Mouse (Mus musculus): ENCODE data around the gene H2al1m. TPM values are rescaled to one million over a fixed set of nuclear protein-coding genes. Genes with fewer than 3 reads are reported as not detected.
"Not testable (repeated sequence)": the region's sequence is repeated elsewhere in the genome, so short reads cannot be mapped to it uniquely, and the experiment has no call there.

Gene H2al1m
- not detected in 2 replicates for polyA plus RNA-seq (2015; fragmentation: Nextera tagmentation; extraction: Ambion mirVana)

DNA sequence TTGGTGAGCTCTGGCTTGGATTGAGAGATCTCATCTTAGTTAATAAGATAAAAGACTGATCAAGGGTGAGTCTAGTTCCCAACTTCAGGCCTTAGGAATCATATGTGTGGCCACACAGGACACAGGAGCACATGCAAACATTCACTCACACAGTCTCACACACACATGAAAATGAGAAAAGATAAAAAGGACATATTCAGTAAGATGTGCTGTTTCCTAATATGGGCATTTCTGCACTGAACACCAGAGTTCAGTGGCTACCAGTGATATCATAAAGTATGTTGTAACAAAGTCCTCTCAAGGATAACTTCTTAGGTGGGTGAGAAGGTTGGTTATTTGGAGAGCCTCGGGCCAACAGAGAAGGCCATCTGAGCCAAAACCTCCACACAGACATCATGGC, at the start of gene H2al1m:
H2al1m (plus strand) TSS at position 301 of the 400 bp plus-strand sequence.
- H3K27ac ChIP-seq (replicated peaks); ATAC-seq (ENCODE audit: low read depth); H3K4me2 ChIP-seq; H3K9ac ChIP-seq; H3K36me3 ChIP-seq; H3K27me3 ChIP-seq; H3K4me1 ChIP-seq (replicated peaks); H3K4me3 ChIP-seq; H3K9me3 ChIP-seq: not testable (repeated sequence)
- no CpG with 5 or more reads among the region's 1 CpGs for WGBS

- WGBS = 53% methylated on average over 5 of the region's 5 CpGs
- H3K27me3 ChIP-seq = no peaks in the 10 kb centered on the region
- peak; percentile 63; the same call in 1 of the 2 replicates for ATAC-seq (ENCODE audit: low read depth)
Measured at GRCm38 (mm10) chrX:9240737-9241591, 42.6 kb upstream of the H2al1m start.

DNA sequence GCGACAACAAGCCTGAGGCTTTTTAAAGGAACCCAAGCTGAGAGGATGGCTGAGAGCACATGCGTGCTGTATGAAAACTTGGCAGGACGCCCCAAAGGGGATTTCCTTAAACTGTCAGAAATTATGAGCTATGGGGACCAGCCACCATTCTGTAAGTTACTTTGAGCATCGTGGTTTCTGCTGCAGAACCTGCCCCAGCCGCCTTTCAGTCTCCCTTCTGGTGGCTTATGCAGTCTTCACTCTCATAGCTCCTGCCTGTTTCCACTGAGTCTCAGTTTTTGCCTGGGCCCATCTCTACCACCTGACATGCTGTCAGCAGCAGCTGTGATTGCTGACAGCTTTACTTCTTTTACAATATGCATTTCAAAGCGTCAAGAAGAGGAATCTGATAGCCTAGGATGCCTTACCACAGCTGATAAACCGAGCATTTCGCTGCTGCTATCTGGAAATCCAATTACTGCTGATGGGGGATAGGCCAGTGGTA, 40.1 kb upstream of the H2al1m start:
- H3K4me2 ChIP-seq = no peak overlapping the region
- no peaks in the 10 kb centered on the region for H3K36me3 ChIP-seq
- no peaks in the 10 kb centered on the region for H3K9me3 ChIP-seq
- no peak for ATAC-seq (ENCODE audit: low read depth)
- no peaks in the 10 kb centered on the region for H3K4me1 ChIP-seq (replicated peaks)
- H3K4me3 ChIP-seq = no peak overlapping the region
- H3K27me3 ChIP-seq = no peaks in the 10 kb centered on the region
- whole genome bisulfite sequencing = 67% methylated on average over 8 of the region's 8 CpGs
- no peak overlapping the region for H3K9ac ChIP-seq
- no peak overlapping the region for H3K27ac ChIP-seq (replicated peaks)

More at GRCm38 (mm10) chrX:9240737-9241591, 42.6 kb upstream of the H2al1m start:
- Histone ChIP-seq H3K4me1 (replicated peaks) (no peaks in the 10 kb centered on the region), H3K36me3 (no peaks in the 10 kb centered on the region), H3K9ac (no peak overlapping the region), H3K27ac (replicated peaks) (no peak overlapping the region), H3K4me3 (no peak overlapping the region), H3K9me3 (no peaks in the 10 kb centered on the region), H3K4me2 (no peak overlapping the region)

DNA sequence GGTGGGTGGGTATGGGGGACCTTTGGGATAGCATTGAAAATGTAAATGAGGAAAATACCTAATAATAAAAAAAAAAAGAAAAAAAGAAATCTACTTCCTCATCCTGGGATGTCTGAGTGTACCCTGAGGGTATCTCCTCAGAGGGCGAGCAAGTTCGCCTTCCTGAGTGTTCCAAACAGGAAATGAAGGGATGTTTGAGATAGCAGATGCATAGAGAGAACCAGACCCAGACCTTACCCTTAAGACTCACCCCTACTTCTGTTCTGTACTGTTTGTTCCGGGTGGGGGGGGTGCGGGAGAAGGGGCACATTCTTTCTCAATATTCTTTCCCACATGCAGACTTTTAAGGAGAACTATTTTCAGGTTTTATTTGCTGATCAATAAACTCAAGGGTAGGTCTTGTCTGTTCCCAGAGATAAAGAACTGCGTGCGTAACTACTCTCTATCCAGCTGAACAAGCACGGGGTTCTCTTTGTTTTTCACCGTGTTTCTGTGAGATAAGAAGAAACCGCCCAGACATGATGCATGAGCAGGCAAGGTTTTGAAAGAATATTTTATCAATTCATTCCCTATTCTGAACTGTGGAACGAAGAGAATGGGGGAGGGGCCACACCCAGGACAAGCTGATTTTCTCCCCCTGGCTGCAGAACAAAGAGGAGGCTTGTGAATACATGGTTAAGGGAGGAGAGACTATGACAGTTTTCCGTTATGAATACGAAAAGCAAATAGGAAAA, 38.8 kb upstream of the H2al1m start:
- Histone ChIP-seq H3K4me1 (replicated peaks) (no peaks in the 10 kb centered on the region), H3K9me3 (no peaks in the 10 kb centered on the region), H3K27ac (replicated peaks) (no peak overlapping the region), H3K27me3 (no peaks in the 10 kb centered on the region), H3K4me3 (no peak overlapping the region), H3K4me2 (no peak overlapping the region), H3K9ac (no peak overlapping the region), H3K36me3 (no peaks in the 10 kb centered on the region)
- ATAC-seq (ENCODE audit: low read depth) = no peak
- 75% methylated on average over 12 of the region's 12 CpGs for WGBS

DNA sequence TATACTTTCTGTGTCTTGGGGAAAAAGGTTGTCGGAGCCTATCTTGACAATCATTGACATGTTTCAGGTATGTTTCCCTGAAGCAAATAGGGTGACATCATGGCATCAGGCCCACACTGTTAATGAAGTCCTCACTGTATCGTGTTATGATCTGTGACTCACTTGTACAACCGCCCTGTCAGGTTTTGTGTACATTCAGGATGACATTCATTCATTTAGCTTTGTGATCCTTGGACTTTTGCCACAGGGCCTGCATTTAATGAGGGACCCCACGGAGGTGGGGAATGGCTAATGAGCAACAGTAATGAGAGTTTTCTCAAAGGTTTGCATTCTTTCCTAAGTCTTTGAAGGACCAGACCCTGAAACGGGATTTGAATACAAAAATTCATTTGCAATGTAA, 34.7 kb upstream of the H2al1m start:
- ATAC-seq (ENCODE audit: low read depth) = no peak
- H3K9me3 ChIP-seq = no peaks in the 10 kb centered on the region
- no peak overlapping the region for H3K4me3 ChIP-seq
- no peaks in the 10 kb centered on the region for H3K4me1 ChIP-seq (replicated peaks)
- no peak overlapping the region for H3K9ac ChIP-seq
- no peaks in the 10 kb centered on the region for H3K27me3 ChIP-seq
- 55% methylated on average over 5 of the region's 5 CpGs for WGBS
- no peak overlapping the region for H3K4me2 ChIP-seq
- H3K36me3 ChIP-seq = no peaks in the 10 kb centered on the region
- H3K27ac ChIP-seq (replicated peaks) = no peak overlapping the region

DNA sequence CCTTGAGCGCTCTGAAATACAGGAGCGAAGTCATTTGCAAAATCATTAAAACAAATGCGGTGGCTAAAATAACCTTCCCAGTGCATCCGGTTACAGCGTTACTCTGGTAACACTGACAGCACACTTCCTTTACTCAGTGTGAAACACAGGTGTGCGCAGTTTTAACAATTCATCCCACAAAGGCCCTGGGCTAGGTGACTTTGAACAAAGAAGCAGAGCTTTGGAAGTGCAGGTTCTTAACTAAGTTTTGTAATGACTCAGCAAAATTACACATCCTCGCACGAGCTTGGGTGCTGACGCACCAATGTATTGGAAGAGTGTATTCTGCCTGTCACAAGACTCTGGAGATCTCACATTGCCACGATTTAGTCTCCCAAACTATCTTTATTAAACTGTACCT, 29.6 kb upstream of the H2al1m start:
- 84% methylated on average over 10 of the region's 10 CpGs for WGBS

DNA sequence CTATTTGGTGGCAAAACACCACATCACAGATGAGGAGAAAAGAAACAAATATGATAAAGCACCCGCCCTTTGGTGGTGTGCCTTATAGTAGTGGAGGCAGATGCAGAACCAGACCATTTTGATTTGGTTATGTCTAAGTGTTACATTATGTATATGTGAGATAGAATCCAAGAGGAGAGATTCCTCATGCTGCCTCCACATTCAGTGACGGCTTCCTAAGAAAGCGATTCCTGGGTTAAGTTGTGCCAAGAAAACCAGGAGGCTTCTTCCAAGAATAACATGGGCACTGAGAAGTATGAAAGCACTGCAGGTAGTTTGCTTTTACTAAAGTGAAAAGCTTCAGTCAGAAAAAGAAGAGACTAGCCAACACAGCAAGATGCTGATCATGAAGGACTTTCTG, 28.7 kb upstream of the H2al1m start:
- no peak overlapping the region for H3K27ac ChIP-seq (replicated peaks)
- no peak overlapping the region for H3K4me3 ChIP-seq
- no peaks in the 10 kb centered on the region for H3K4me1 ChIP-seq (replicated peaks)
- no peaks in the 10 kb centered on the region for H3K9me3 ChIP-seq
- ATAC-seq (ENCODE audit: low read depth) = no peak
- no peak overlapping the region for H3K4me2 ChIP-seq
- H3K36me3 ChIP-seq = no peaks in the 10 kb centered on the region
- H3K9ac ChIP-seq = no peak overlapping the region
- 90% methylated on average over 3 of the region's 3 CpGs for WGBS
- no peaks in the 10 kb centered on the region for H3K27me3 ChIP-seq

More for the DNA sequence above, 29.6 kb upstream of the H2al1m start:
- Histone ChIP-seq H3K27me3 (no peaks in the 10 kb centered on the region), H3K4me3 (no peak overlapping the region), H3K9me3 (no peaks in the 10 kb centered on the region), H3K4me1 (replicated peaks) (no peaks in the 10 kb centered on the region), H3K4me2 (no peak overlapping the region), H3K27ac (replicated peaks) (no peak overlapping the region), H3K36me3 (no peaks in the 10 kb centered on the region), H3K9ac (no peak overlapping the region)
- ATAC-seq (ENCODE audit: low read depth) = no peak

DNA sequence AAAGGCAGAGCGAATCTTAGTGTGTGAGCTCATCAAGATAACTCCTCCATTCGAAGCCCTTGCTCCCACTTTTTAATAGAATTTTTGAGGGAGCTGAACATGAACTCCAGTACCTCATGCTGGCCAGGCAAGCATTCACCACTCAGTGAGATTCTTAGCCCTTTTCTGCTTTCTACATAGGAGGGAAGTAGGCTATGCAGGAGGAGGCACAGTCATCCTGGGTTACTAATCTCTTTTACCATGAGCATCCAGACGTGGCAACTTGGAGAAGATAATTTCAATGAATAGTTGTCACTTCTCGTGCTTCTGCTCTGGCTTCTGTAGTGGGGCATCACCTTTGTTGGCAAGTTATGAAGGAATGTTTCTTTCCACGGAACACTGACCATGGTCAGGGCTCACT, 26.8 kb upstream of the H2al1m start, which contains the start of gene Gm14862:
Gm14862 (minus strand) TSS at position 134 of the 400 bp plus-strand sequence.
- Histone ChIP-seq H3K36me3 (no peaks in the 10 kb centered on the region), H3K27me3 (no peaks in the 10 kb centered on the region), H3K4me3 (no peak within 1 kb of the TSS), H3K4me2 (no peak within 1 kb of the TSS), H3K4me1 (replicated peaks) (no peaks in the 10 kb centered on the region), H3K27ac (replicated peaks) (no peak within 1 kb of the TSS), H3K9me3 (no peaks in the 10 kb centered on the region), H3K9ac (no peak within 1 kb of the TSS)
- ATAC-seq (ENCODE audit: low read depth) = no peak
- WGBS = 86% methylated on average over 5 of the region's 5 CpGs

GRCm38 (mm10) chrX:9257831-9258230, 25.7 kb upstream of the H2al1m start:
- Histone ChIP-seq H3K27ac (replicated peaks) (no peak overlapping the region), H3K36me3 (no peaks in the 10 kb centered on the region), H3K27me3 (no peaks in the 10 kb centered on the region), H3K4me1 (replicated peaks) (no peaks in the 10 kb centered on the region), H3K9ac (no peak overlapping the region), H3K9me3 (no peaks in the 10 kb centered on the region), H3K4me3 (no peak overlapping the region), H3K4me2 (no peak overlapping the region)
- 95% methylated on average over 7 of the region's 7 CpGs for WGBS
- ATAC-seq (ENCODE audit: low read depth) = no peak

GRCm38 (mm10) chrX:9259267-9259666, 24.3 kb upstream of the H2al1m start:
- Histone ChIP-seq H3K36me3 (no peaks in the 10 kb centered on the region), H3K9ac (no peak overlapping the region), H3K27ac (replicated peaks) (no peak overlapping the region), H3K27me3 (no peaks in the 10 kb centered on the region), H3K9me3 (no peaks in the 10 kb centered on the region), H3K4me2 (no peak overlapping the region), H3K4me1 (replicated peaks) (no peaks in the 10 kb centered on the region), H3K4me3 (no peak overlapping the region)
- WGBS = 88% methylated on average over 1 of the region's 1 CpGs
- no peak for ATAC-seq (ENCODE audit: low read depth)

DNA sequence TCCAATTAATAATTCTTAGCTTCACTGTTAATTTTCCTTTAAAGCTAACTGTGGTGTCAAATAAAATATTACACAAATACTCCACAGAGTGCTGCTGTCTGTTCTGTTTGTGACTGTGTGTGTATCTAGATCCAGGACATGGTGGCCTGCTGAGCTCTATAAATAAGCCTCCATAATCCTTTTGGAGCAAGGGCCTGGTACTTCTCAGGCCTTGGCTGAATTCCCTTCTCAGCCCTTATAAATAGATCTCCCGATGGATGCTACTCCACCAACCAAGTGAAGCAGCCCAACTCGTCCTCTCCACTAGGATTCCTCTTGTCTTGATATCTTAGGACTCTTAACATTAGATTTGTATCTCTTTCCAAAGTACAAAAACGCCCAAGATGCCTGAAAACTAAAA, 12.5 kb upstream of the H2al1m start:
- no peak overlapping the region for H3K9ac ChIP-seq
- no peaks in the 10 kb centered on the region for H3K36me3 ChIP-seq
- H3K9me3 ChIP-seq = no peaks in the 10 kb centered on the region
- ATAC-seq (ENCODE audit: low read depth) = no peak
- 69% methylated on average over 3 of the region's 3 CpGs for WGBS
- H3K4me2 ChIP-seq = no peak overlapping the region
- no peak overlapping the region for H3K27ac ChIP-seq (replicated peaks)
- H3K4me3 ChIP-seq = no peak overlapping the region
- no peaks in the 10 kb centered on the region for H3K27me3 ChIP-seq
- H3K4me1 ChIP-seq (replicated peaks) = no peaks in the 10 kb centered on the region

GRCm38 (mm10) chrX:9271947-9272459, 11.6 kb upstream of the H2al1m start:
- 25% methylated on average over 8 of the region's 8 CpGs for WGBS
- H3K27ac ChIP-seq (replicated peaks) = no peak overlapping the region; the same call in 1 of the 2 replicates
- H3K36me3 ChIP-seq = no peaks in the 10 kb centered on the region
- H3K4me3 ChIP-seq = peak overlapping the region; percentile 57
- no peaks in the 10 kb centered on the region for H3K27me3 ChIP-seq
- no peaks in the 10 kb centered on the region for H3K4me1 ChIP-seq (replicated peaks)
- no peaks in the 10 kb centered on the region for H3K9me3 ChIP-seq
- peak overlapping the region; percentile 54 for H3K4me2 ChIP-seq
- ATAC-seq (ENCODE audit: low read depth) = no peak
- H3K9ac ChIP-seq = peak overlapping the region; percentile 75; the same call in 1 of the 2 replicates

All from neural tube, embryonic 13.5 days (tissue).